Mouse (Mus musculus) megakaryocyte-erythroid progenitor cell, adult 5 weeks (primary cell): ENCODE measurements around the gene AL607142.1. TPM values are rescaled to one million over a fixed set of nuclear protein-coding genes. Genes with fewer than 3 reads are reported as not detected.

Experiments used
- polyA plus RNA-seq: library from polyadenylated mRNA; stranded (reverse); fragments of >175 nt; gene quantifications from 2 replicates; pipeline ENCODE4 v1.2.3, GENCODE M21; 2012

AL607142.1 gene
- not detected in 2 replicates for polyA plus RNA-seq

GRCm38 (mm10) chr4:120064696-120065095, at the start of gene AL607142.1:
AL607142.1 (plus strand) TSS chr4:120064996.

Other genes with a start within 250 kb of the AL607142.1 start
- gene Edn2, start 96.2 kb downstream of the AL607142.1 start, polyA plus RNA-seq: 0.17 and 0.24 TPM in 2 replicates
- 0.59 and 1.1 TPM in 2 replicates for gene Foxo6, start 222.4 kb downstream of the AL607142.1 start, polyA plus RNA-seq